Mouse (Mus musculus) adrenal gland, postnatal 14 days (tissue): ENCODE data around the gene Gm1043. TPM values are rescaled to one million over a fixed set of nuclear protein-coding genes. Genes with fewer than 3 reads are reported as not detected.
A peak's percentile ranks its signal among the peaks of the same experiment; 100 is the strongest.

Experiments used
- DNase-seq: peaks from one replicate; pipeline ENCODE4 v3.0.0; 2021; ENCODE audit warnings: mixed read lengths
- total RNA-seq: library from RNA; stranded (reverse); gene quantifications from 2 replicates; pipeline ENCODE4 v1.2.3, GENCODE M21; 2021

Gene Gm1043
- total RNA-seq, 1 experiment from 2014 or later = 0.19 TPM

GRCm38 (mm10) chr5:37109280-37109849 lies 24.2 kb downstream of the Gm1043 start:
- peak; percentile 85 for DNase-seq

DNA sequence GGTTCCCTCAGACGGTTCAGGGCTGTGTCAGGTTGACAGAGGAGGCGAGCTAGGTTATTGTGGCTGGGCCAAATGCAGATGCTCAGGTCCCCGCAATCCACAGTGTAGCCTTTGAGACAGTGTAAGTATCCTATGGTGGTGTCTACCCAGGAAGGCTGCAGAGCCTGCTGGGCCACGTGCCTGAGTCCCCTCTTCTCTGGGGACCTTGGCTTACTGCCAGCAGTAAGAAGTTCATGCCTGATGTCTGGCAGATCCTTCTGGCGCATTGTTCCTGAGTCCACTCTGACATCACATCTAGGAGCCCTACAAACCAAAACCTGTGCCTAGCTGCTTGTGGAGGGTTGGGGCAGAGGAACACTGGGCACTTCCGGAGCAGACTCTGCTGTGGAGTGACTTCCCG lies 27.2 kb downstream of the Gm1043 start:
- no peak for DNase-seq

- DNase-seq = no peak
Measured at GRCm38 (mm10) chr5:37117126-37117525, 32.0 kb downstream of the Gm1043 start.

DNA sequence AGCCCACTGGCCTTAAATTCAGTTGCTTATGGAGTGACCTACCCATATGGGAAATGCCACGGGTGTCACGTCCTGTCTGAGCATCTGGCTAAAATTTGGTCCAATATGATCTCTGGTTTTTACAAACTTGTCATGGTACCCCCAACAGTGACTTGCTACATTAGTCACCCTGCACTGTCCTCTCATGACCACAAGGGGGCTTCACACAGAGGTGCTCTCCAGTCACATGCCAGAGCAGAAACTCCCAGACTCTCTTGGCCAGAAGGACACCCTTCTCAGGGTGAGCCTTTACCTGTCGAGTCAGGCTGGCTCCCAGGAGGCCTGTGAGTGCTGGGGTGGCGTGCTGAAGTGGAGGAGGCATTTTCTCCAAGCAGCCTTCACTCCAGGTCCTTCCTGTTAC lies 33.1 kb downstream of the Gm1043 start:
- DNase-seq = peak; percentile 18

GRCm38 (mm10) chr5:37121186-37121680 lies 36.1 kb downstream of the Gm1043 start:
- no peak for DNase-seq

GRCm38 (mm10) chr5:37131841-37132240 lies 46.7 kb downstream of the Gm1043 start:
- DNase-seq = no peak

DNA sequence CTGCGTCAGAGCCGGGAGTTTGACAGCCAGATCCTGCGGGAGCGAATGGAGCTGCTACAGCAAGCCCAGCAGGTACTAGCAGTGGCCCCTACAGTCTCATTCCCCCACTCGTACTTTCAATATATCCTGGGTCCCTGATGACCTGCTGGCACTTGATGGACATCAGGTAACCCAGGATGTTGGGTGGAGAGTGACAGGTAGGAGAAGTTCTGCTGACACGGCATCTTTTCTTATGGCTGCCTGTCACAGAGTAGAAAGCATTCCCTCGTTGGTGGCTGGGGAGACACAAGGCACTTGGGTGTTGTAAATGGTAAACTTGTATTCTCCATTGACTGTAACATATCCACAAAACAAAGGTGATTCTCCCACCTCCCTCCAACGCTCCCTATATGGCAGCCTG lies 56.6 kb downstream of the Gm1043 start:
- DNase-seq = no peak

DNA sequence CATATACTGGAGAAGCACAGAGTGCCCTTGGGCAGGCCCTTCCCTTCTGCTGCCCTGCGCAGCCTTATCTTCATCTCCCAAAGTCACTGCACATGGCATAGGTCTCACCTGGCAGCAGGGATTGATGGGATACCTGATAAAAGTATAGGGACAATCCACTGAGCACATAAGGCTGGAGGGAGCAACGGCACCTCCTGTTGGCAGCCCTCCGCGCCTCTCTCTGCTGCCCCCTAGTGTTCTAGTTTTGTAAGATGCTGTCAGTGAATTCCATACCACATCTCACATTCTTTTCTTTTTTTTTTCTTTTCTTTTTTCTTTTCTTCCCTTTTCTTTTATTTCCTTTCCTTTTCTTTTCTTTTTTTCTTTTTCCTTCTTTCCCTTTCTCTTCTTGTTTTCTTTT lies 62.4 kb downstream of the Gm1043 start:
- peak; percentile 71 for DNase-seq

- DNase-seq = no peak
Measured at GRCm38 (mm10) chr5:37150650-37151049, 65.5 kb downstream of the Gm1043 start.

GRCm38 (mm10) chr5:37154472-37154871 lies 69.3 kb downstream of the Gm1043 start:
- DNase-seq = no peak

DNA sequence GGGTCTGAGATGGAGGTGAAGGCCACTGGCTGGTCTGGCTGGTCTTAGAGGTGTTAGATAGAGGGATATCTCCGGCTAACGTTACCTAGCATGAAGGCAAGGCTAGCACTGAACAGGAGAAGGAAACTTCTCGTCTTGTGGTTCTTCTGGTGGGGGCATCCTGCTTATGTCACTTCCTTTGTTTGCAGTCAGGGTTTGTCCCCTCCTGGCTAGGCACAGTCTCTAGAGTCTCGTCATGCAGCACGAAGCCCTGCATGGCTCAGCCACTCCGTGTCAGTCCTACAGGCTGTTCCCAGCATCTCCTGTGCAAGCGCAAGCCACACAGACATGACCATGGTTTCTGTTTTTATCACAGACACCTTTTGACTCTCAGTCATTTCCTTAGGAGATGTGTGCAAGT lies 73.2 kb downstream of the Gm1043 start:
- DNase-seq = no peak

GRCm38 (mm10) chr5:37162871-37163781 lies 78.0 kb downstream of the Gm1043 start:
- peak; percentile 82 for DNase-seq

DNA sequence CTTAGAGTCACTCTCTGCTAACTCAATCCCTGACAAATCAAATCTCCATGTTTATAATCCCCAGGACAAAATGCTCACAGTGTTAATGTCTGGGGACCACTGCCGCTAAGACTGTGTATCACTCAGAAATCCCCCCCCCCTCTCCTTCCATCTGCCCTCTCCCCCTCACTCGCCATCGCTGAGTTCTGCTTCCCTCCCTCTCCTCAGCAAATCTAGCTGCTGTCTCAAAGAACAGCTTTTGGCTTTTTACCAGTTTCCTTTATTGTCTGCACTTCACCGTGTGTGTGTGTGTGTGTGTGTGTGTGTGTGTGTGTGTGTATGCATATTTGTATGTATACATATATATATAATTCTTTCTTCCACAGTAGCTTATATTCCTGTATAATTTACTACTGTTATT lies 91.3 kb downstream of the Gm1043 start:
- DNase-seq = no peak

- DNase-seq = no peak
Measured at GRCm38 (mm10) chr5:37177061-37177460, 91.9 kb downstream of the Gm1043 start.

DNA sequence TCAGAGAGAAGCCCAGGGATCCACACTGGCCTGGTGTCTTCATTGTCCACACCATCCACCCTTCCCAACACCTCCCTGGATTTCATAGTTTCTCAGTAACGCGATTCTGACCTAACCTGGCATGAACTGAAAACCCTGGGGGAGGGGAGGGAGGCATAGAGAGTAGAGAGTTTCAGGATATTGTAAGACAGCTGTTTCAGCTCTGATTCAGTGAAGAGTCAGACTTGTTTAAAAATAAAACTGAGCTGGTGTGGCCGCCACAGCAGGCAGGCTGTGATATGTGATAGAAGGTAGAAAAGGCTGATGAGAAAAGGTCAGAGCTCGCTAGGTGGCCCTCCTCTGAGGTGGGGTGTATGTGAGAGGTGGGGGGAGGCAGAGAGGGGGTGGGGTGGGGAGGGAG lies 93.6 kb downstream of the Gm1043 start:
- DNase-seq = no peak

GRCm38 (mm10) chr5:37179872-37180271 lies 94.7 kb downstream of the Gm1043 start:
- no peak for DNase-seq

DNA sequence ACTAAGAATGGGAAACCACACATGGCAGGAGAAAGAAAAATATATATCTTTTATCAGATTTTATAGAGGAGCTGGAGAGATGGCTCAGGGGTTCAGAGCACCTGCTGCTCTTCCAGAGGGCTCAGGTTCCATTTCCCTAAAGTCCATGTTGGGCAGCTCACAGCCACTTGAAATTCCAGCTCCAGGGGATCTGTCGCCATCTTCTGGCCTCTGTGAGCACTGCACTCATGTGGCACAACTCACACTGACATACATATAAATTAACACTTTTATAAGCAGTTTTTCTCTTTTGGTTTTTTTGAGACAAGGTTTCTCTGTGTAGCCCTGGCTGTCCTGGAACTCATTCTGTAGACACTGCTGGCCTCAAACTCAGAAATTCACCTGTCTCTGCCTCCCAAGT lies 95.5 kb downstream of the Gm1043 start:
- no peak for DNase-seq

DNA sequence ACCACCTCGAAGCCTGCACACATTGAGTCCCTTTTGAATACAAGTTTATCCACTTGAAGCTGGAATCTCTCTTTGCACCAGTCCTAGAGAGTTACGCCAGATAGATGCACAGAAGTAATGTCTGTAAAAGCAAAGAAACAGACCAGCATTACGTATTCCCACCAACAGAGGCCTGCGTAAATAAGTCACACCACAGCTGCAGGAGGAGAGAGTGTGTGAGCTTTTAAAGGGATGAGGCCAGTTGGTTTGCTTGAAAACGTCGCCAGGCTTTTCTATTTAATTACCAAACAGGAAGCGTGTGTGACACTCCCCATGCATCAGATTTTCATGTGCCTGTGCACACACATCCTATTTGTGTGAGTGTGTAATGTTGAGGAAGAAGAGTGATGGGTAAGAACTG lies 99.4 kb downstream of the Gm1043 start:
- no peak for DNase-seq

DNA sequence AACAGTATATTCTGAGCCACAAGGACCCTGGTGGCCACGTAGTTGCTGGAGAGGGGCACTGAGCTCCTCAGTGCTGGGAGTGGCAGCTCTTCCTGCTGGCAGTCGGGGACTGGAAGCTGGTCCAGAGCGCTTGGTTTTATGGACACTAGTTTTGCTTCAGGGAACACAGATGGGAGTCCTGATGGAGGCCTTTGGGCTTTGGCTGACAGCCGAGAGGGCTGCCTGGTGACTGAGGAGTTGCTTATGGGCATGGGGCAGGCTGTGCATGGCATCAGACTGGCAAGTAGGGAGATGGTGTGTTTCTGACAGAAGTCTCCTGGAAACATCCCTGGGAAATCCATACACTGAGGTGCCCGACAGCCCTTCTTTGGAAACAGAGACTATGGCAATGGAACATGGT lies 105.2 kb downstream of the Gm1043 start:
- DNase-seq = no peak

DNA sequence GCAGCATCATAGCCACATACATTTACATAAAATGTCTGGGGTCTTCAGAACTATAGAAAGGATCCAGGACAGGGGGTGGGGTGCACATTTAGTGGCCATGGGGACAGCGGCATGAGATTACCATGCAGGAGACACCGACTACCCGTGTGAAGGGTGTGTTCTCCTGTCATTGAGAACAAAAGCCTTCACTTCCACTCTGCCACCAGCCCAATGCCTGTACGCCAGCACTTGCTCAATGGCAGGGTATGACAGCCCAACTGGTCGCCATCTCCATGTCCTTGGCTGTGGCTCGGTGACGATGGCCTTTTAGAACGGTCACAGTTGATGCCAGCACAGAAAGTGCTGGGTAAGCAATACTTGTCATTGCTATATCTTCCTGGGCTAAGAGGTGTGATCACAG lies 111.0 kb downstream of the Gm1043 start:
- no peak for DNase-seq

GRCm38 (mm10) chr5:37196666-37197250 lies 111.6 kb downstream of the Gm1043 start:
- DNase-seq = peak; percentile 28

DNA sequence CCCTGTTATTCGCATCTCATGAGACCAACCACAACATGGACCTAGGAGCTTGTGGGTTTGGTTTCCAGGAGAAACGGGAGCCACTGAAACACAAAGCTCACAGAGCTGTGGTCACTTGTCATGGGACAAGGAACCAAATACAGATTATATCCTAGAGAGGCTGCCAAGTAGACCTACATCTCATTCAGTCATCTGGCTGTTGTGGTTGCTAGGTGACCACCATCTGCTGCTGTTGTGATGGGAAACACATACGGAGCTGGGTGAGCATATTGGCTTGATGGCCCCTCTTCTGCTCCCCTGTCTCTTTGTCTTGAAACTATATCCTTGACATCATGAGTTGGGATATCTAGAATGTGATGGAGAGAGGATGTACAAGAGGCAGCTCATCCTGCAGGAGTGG lies 112.3 kb downstream of the Gm1043 start:
- no peak for DNase-seq

DNA sequence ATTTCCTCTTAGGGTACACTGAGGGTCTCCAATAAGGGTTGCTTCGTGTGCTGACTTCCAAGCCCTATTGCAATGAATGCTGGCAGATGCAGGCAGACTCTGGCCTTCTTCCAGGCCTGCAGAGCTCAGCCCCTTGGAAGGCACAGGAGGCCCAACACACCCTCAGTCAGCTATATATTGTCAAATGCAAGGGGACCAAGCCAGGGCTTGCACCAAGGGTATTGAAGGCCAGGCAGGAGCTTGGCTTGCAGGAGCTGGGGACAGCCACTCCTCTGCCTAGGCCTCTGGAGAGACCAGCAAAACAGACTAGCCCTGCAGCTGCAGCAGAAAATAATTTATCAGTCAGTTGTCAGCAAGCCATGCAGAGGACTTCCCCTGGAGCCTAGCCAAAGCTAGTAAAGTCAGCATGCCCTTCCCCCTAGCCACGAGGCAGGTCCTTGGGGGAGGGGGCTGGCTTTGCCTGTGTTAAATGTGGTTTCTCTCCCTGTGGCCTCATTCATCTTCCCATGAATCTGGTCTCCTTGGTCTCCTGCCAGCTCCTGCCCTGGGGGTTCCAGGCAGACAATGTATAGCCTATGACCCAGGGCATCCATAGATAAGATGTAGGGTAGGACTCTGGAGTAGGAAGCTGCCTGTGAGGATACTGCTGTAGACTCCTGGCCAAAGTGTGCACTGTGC lies 113.0 kb downstream of the Gm1043 start:
- peak; percentile 23 for DNase-seq
